Mouse (Mus musculus) erythroid progenitor cell, adult 5-6 weeks (primary cell): ENCODE results near the gene Rap1gap2. TPM values are rescaled to one million over a fixed set of nuclear protein-coding genes. Genes with fewer than 3 reads are reported as not detected.

Source experiments
- ATAC-seq: replicated peaks from 2 replicates; pipeline ENCODE4 v1.8.0; 2016; ENCODE audit warnings: moderate number of reproducible peaks, mild to moderate bottlenecking, moderate TSS enrichment, inconsistent platforms; ENCODE audit not compliant: poor library complexity, low FRiP score, severe bottlenecking
- total RNA-seq, 2 experiments: library from RNA; stranded (forward) in 1 of 2; stranded (reverse) in 1 of 2; fragments of 150-400 nt in 1 of 2; fragments of 186-747, 209-891 nt in 1 of 2; gene quantifications; 2 replicates each; pipeline versions ENCODE4 v1.2.3 to v1.2.4; 2015 to 2017; ENCODE audit warnings: low replicate concordance in 2 of 2

Rap1gap2 gene
- total RNA-seq, 2 experiments from 2014 or later, result 1.3 to 3.0 TPM

DNA sequence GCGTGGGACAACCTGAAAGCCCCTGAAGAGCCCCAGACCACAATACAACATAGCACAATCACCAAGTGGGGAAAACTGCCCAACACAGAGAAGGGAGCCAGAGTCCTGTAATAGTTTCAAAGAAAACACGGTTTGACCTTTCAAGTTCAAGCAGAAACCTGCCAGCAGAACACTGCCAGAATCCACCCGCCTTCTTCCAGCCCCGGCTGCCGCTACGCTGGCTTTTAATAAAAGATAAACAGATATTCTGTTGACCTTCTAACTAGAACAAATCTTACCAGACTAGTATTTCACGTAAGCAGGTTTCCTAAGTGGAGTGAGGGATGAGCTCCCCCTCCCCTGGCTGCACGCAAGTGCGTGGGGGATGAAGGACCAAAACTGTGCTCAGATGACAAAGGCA lies 225.0 kb downstream of the Rap1gap2 start:
- no peak for ATAC-seq

DNA sequence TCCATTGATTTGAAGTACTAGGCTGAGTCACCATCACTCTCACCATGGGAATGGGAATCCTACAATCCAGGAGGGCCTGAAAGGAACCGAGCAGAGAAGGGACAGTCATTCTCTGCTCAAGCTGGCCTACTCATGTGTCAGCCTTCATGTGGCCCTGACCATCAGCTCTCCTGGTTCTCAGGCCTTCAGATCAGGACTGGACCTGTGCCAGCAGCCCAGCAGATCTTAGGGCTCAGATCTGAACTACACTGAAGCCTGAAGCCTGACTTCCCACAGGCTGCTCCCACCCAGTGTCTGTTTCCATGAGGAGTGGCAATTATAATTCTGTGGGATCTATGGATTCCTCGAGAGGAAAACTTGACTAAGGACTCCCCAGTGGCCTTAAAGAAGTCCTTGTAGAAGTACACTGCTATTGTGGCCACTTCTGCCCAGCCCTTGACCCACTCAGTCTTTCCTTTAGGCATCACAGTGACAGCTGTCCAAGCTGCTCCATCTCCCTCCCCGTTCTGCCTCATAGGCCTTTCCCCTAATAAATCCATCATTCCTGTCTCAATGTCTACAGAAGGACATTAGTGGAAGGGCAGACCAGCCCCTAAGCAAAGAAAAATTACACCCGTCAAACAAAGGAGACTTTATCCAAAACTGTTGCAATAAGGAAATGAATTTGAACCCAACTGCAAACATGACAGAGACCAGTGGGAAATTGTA lies 231.4 kb downstream of the Rap1gap2 start:
- no peak for ATAC-seq

DNA sequence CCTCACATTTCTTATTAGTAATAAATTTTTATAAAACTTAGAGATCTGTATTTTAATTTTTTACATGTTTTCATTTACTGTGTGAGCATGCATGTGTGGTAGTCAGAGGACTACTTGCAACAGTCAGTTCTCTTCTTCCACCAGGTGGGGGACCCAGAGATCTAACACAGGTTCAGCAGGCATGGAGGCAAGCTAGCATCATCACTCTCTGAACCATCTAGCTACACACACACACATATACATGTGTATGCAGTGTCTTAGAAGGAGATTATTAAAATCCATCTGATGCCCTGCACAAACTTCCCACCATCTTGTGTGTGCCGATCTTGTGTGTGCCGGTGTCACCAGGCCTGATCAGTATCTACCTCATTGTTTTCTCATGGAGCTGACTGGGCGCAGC lies 233.9 kb downstream of the Rap1gap2 start:
- ATAC-seq, result no peak

GRCm38 (mm10) chr11:74371393-74372100 lies 239.2 kb downstream of the Rap1gap2 start:
- no peak for ATAC-seq

DNA sequence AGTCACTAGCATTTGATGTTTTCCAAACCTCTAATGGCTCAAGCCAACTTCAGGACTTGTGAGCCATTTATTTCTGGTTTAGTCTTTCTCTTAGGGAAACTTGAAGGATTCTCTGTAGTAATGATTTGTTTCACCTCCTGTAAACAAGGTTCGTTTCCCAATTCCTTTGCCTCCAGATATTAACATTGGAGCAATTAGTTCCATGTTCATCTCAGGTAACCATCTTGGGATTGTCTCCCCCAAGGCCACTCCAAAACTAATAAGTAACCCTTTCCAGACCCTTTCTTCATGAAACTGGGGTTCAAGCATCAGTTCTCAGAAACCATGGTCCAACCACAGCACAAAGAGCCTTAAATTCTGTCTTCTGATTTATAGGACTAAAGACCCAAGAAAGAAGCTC lies 248.9 kb downstream of the Rap1gap2 start, which contains the start of gene Olfr412:
Gene Olfr412 (plus strand): TSS at position 301 of the 400 bp plus-strand sequence.
- ATAC-seq, result no peak

DNA sequence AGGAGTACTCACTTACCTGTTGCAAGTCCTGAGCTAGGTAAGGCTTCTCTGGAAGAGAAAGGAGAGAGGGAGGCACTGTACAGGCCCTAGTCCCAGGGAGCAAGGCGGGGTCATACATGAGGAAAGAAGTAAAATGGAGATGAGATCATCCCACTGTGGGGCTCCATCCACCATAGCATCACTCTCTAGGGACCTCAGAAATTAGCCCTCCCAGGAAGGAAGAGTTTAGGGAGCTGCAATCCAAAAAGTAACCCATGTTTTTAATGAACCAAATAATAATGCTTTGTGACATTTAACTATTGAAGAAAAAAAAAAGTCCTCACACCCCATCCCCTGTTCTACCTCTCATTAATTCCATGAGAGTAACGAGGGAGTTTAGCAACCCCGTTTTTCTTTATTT lies 258.2 kb downstream of the Rap1gap2 start, which contains the start of gene Olfr411:
Gene Olfr411 (minus strand): TSS at position 101 of the 400 bp plus-strand sequence.
- ATAC-seq, result no peak

GRCm38 (mm10) chr11:74337931-74338330 lies 272.8 kb downstream of the Rap1gap2 start, which contains the start of gene Olfr410:
Olfr410 (minus strand) TSS chr11:74338031.
- ATAC-seq, result no peak

Other genes with a start within 250 kb of the Rap1gap2 start
- not detected in 2 replicates for gene Olfr412, start 248.8 kb downstream of the Rap1gap2 start, total RNA-seq (2015; ENCODE audit: low replicate concordance)
- gene Olfr412, start 248.8 kb downstream of the Rap1gap2 start, total RNA-seq (2017; ENCODE audit: low replicate concordance), result not detected in 2 replicates
- gene Ccdc92b, start 8.7 kb upstream of the Rap1gap2 start, total RNA-seq (2015; ENCODE audit: low replicate concordance), result 11.9 and 21.0 TPM in 2 replicates
- 9.5 and 14.0 TPM in 2 replicates for gene Ccdc92b, start 8.7 kb upstream of the Rap1gap2 start, total RNA-seq (2017; ENCODE audit: low replicate concordance)
- 4.7 and 5.4 TPM in 2 replicates for gene Cluh, start 38.6 kb upstream of the Rap1gap2 start, total RNA-seq (2015; ENCODE audit: low replicate concordance)
- 5.3 and 5.6 TPM in 2 replicates for gene Cluh, start 38.6 kb upstream of the Rap1gap2 start, total RNA-seq (2017; ENCODE audit: low replicate concordance)
- 71.7 and 86.5 TPM in 2 replicates for gene Pafah1b1, start 113.8 kb upstream of the Rap1gap2 start, total RNA-seq (2015; ENCODE audit: low replicate concordance)
- gene Pafah1b1, start 113.8 kb upstream of the Rap1gap2 start, total RNA-seq (2017; ENCODE audit: low replicate concordance), result 70.0 and 99.2 TPM in 2 replicates
- 2.5 and 5.0 TPM in 2 replicates for gene Mettl16, start 159.9 kb upstream of the Rap1gap2 start, total RNA-seq (2015; ENCODE audit: low replicate concordance)
- gene Mettl16, start 159.9 kb upstream of the Rap1gap2 start, total RNA-seq (2017; ENCODE audit: low replicate concordance), result 3.1 and 5.4 TPM in 2 replicates
- 3.8 and 5.4 TPM in 2 replicates for gene Mnt, start 220.0 kb upstream of the Rap1gap2 start, total RNA-seq (2015; ENCODE audit: low replicate concordance)
- gene Mnt, start 220.0 kb upstream of the Rap1gap2 start, total RNA-seq (2017; ENCODE audit: low replicate concordance), result 1.4 and 3.5 TPM in 2 replicates